Mouse (Mus musculus) liver, embryonic 13.5 days (tissue): Measurements from ENCODE around the gene Arid1a. TPM values are rescaled to one million over a fixed set of nuclear protein-coding genes. Genes with fewer than 3 reads are reported as not detected.

Experiments
- ATAC-seq: fragments of 200-750 bp; cut with Nextera tagmentation; 2 replicates; pipeline ENCODE4 v1.8.0; 2017; ENCODE audit warnings: low read depth, mild to moderate bottlenecking, moderate number of reproducible peaks, moderate library complexity
- DNase-seq: peaks from one replicate; pipeline ENCODE4 v3.0.0; 2022
- H3K27ac ChIP-seq: fragments of 300-500 bp; sonication (generic); 2 replicates; pipeline ENCODE4 v1.5.1; 2015; ENCODE audit warnings: moderate library complexity, mild to moderate bottlenecking, inconsistent platforms
- H3K27me3 ChIP-seq: fragments of 300-500 bp; sonication (generic); 2 replicates; pipeline ENCODE4 v1.6.1; 2015; ENCODE audit warnings: mild to moderate bottlenecking, inconsistent platforms
- H3K36me3 ChIP-seq: fragments of 300-500 bp; sonication (generic); 2 replicates; pipeline ENCODE4 v1.6.1; 2015; ENCODE audit warnings: mild to moderate bottlenecking, inconsistent platforms
- H3K4me1 ChIP-seq: fragments of 300-500 bp; sonication (generic); replicated peaks from 2 replicates; pipeline ENCODE4 v1.6.1; 2015; ENCODE audit warnings: inconsistent platforms
- H3K4me2 ChIP-seq: fragments of 300-500 bp; sonication (generic); 2 replicates; pipeline ENCODE4 v1.6.1; 2015; ENCODE audit warnings: inconsistent platforms, mild to moderate bottlenecking, moderate library complexity
- H3K4me3 ChIP-seq: fragments of 300-500 bp; sonication (generic); replicated peaks from 2 replicates; pipeline ENCODE4 v1.5.1; 2015; ENCODE audit warnings: mild to moderate bottlenecking, inconsistent platforms
- H3K9ac ChIP-seq: fragments of 300-500 bp; sonication (generic); 2 replicates; pipeline ENCODE4 v1.6.1; 2015; ENCODE audit warnings: mild to moderate bottlenecking, inconsistent platforms
- H3K9me3 ChIP-seq: fragments of 300-500 bp; sonication (generic); replicated peaks from 2 replicates; pipeline ENCODE4 v1.6.1; 2016; ENCODE audit warnings: inconsistent platforms
- WGBS: fragments of 180-500 bp; shearing (Covaris S2); methylation state at CpG from one replicate; pipeline ENCODE4 v1.1.7; 2015; ENCODE audit not compliant: insufficient replicate concordance; 5-methylcytosine and 5-hydroxymethylcytosine counted together
- polyA plus RNA-seq: library from polyadenylated mRNA; unstranded; fragments of >200 nt; fragmentation: Nextera tagmentation; extraction: Ambion mirVana; gene quantifications from 2 replicates; pipeline ENCODE4 v1.2.1, GENCODE M21; 2015

Arid1a gene
- polyA plus RNA-seq, 1 experiment from 2014 or later = 9.0 TPM

DNA sequence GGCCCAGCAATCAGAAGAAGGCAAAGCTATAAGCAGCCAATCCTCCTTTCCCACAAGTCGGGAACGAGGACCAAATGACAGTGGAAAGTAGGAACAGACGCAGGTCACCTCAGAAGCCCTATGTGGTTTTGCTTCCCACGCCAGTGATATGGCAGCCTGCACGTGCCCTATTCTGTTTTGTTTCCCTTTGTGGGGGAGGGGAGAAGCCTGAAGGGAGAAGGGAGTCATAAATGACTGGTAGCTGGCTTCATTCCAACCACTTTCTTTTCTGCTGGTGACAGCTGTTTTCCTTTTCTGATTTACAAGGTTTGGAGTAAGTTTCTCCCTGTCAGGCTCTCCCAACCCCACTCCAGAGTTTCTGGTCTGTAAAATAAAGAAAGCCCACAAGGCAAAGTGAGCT, 66.3 kb downstream of the Arid1a start:
- no peak overlapping the region for H3K4me2 ChIP-seq
- DNase-seq = no peak
- H3K27me3 ChIP-seq = no peaks in the 10 kb centered on the region
- peaks cover 100% of the 10 kb centered on the region for H3K36me3 ChIP-seq
- H3K27ac ChIP-seq = no peak overlapping the region; the same call in 1 of the 2 replicates
- no peak for ATAC-seq
- no peak overlapping the region for H3K4me3 ChIP-seq
- H3K9me3 ChIP-seq = no peaks in the 10 kb centered on the region
- H3K9ac ChIP-seq = no peak overlapping the region
- 56% methylated on average over 5 of the region's 5 CpGs for WGBS
- peaks cover 4% of the 10 kb centered on the region; the same call in 1 of the 2 replicates for H3K4me1 ChIP-seq

DNA sequence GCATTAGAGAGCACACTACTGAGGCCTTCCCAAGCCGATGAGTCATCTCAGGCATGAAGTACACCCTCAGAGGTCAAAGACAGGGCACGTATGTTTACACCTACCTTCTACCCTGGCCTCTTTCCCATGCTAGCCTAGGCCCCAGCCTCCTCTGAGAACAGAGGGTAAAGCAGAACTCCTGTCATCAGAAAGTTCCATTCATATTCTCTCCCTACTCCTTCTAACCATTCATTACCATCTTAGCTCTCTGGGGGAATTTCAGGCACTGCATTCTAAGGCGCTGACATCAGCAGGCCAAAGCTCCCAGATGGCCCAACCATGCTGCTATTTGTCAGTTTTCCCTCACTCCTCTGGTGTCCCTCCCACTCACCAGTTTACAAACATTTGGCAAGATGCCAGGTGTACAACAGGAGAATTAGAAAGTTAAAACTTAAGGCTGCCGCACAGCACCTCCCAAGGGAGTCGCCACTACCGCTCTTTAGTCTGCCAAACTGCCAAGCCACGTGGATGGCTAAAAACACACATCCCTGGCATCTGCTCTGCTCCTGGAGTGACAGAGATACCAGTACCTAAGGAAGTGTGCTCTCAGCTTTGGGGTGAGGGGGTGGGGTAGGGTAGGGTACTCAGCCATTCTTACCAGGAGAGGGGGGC, 68.0 kb downstream of the Arid1a start:
- H3K9me3 ChIP-seq = no peaks in the 10 kb centered on the region
- no peak overlapping the region for H3K9ac ChIP-seq
- DNase-seq = no peak
- H3K36me3 ChIP-seq = peaks cover 100% of the 10 kb centered on the region
- peak; percentile 37; the same call in 1 of the 2 replicates for ATAC-seq
- no peaks in the 10 kb centered on the region for H3K27me3 ChIP-seq
- H3K27ac ChIP-seq = peak overlapping the region; percentile 9; the same call in 1 of the 2 replicates
- WGBS = 87% methylated on average over 7 of the region's 7 CpGs
- H3K4me1 ChIP-seq = peaks cover 13% of the 10 kb centered on the region
- no peak overlapping the region for H3K4me2 ChIP-seq
- H3K4me3 ChIP-seq = no peak overlapping the region

DNA sequence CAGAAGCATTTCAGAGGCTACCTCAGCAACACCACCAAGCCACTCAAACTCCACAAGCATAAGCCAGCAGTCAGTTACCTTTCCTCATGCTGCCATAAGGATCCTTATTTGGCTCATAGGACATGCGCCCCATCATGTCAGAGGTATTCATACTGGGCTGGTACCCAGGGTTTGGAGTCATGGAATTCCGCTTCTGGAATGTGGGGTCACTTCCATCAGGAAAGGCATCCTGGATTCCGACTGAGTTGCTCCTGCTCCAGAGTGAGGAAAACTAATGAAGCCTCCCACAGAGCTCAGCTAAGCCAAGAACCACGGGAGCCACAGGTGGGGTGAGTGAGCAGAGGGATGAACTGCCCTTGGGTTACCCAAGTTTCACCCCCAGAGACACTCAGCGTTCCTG, 69.4 kb downstream of the Arid1a start:
- H3K9me3 ChIP-seq = no peaks in the 10 kb centered on the region
- no peak overlapping the region for H3K27ac ChIP-seq
- H3K4me1 ChIP-seq = peaks cover 24% of the 10 kb centered on the region
- H3K4me3 ChIP-seq = no peak overlapping the region
- WGBS = 83% methylated on average over 5 of the region's 5 CpGs
- H3K9ac ChIP-seq = no peak overlapping the region
- DNase-seq = no peak
- H3K36me3 ChIP-seq = peaks cover 99% of the 10 kb centered on the region
- no peak for ATAC-seq
- H3K4me2 ChIP-seq = no peak overlapping the region
- no peaks in the 10 kb centered on the region for H3K27me3 ChIP-seq

DNA sequence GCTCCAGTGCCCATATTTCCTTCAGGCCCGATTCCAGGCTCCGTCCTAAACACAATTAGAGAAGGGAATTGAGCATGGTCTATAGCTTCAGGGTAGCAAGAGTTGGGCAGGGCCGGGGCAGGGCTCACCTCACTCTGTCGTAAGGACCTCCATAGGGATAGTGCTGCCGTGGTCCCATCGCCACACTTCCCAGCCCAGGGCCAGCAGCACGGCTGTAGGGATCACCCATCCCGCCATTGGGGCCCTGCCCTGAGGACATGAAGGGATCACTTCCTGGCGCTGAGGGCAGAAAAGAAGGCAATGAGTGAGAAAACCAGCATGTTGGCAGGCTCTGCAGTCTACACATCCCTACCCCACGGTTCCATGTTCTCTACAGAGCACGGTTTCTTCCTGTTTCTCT, 70.1 kb downstream of the Arid1a start:
- Histone ChIP-seq H3K4me1 (peaks cover 29% of the 10 kb centered on the region), H3K4me2 (no peak overlapping the region), H3K36me3 (peaks cover 99% of the 10 kb centered on the region), H3K4me3 (no peak overlapping the region), H3K9me3 (no peaks in the 10 kb centered on the region), H3K27me3 (no peaks in the 10 kb centered on the region), H3K27ac (no peak overlapping the region), H3K9ac (no peak overlapping the region)
- no peak for ATAC-seq
- 86% methylated on average over 11 of the region's 11 CpGs for WGBS
- DNase-seq = no peak

DNA sequence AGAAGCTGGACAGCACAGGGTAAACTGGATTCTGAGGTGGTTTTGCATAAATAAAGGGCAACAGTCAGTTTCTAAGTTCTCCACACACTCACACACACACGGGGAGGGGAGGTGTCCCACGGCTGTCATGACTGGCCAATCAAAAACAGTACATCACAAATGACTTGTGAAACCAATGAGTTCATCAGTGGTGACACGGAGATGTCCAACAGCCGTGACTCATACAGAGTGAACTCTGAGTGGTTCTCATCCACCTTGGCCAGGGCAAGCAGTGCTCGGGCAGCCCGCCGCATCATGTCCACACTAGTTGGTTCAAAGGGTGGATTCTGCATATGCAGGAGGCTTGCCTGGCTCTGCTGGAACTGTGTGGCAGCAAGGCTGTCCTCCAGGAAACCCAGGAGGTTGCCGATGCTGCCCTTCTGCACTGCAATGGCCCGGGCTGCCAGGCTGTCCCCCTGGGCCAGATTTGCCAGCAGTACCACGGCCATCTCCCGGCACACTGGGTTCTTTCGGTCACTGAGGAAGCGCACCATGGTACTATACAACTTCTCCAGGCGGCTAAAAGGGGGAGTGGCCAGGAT, 76.3 kb downstream of the Arid1a start:
- Histone ChIP-seq H3K27ac (no peak overlapping the region), H3K9ac (no peak overlapping the region), H3K4me1 (peaks cover 63% of the 10 kb centered on the region), H3K9me3 (no peaks in the 10 kb centered on the region), H3K4me3 (no peak overlapping the region), H3K27me3 (no peaks in the 10 kb centered on the region), H3K36me3 (peaks cover 68% of the 10 kb centered on the region), H3K4me2 (no peak overlapping the region)
- ATAC-seq (no peak), DNase-seq (no peak)
- WGBS = 90% methylated on average over 14 of the region's 14 CpGs

DNA sequence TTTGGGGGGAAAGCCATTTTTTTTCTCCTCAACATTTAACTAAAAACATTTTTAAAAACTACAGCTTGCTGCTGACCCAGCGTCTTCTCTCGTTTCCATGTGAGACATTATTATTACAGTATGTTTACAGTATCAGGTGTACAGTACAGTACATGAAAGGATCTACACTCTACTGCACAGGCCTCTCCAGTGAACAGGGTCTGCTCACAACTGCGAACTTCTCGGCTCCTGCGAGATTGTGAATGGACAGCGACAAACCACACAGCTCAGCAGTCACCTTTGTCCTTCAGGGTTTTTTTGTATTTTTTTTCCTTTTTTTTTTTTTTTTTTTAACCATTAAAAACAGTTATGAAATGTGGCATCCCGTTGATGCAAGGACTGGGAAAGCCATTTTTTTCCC, 76.9 kb downstream of the Arid1a start:
- 80% methylated on average over 7 of the region's 7 CpGs for WGBS
- Histone ChIP-seq H3K4me2 (no peak overlapping the region), H3K4me3 (no peak overlapping the region), H3K9ac (no peak overlapping the region), H3K27me3 (no peaks in the 10 kb centered on the region), H3K36me3 (peaks cover 62% of the 10 kb centered on the region), H3K4me1 (peaks cover 70% of the 10 kb centered on the region), H3K27ac (no peak overlapping the region), H3K9me3 (no peaks in the 10 kb centered on the region)
- no peak for DNase-seq
- ATAC-seq = no peak

DNA sequence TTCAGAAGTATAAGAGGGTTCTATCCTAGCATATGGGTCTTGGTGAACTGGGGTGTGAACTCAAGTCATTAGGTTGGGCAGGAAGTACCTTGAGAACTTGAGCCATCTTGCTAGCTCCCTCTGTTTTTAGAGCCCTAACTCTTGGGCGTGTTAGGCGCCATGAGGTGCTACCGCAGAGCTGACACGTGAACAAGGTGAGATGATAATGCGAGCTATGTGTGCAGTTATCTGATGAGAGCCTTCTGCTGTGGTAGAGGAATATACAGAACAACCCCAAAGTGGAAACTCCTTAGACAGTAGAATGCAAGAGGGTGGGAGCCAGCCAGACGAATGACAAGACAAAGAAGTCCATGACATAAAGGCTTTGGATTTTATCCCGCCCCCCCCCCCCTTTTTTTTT, 79.3 kb downstream of the Arid1a start:
- Histone ChIP-seq H3K27me3 (no peaks in the 10 kb centered on the region), H3K4me1 (peaks cover 70% of the 10 kb centered on the region), H3K4me3 (no peak overlapping the region), H3K36me3 (peaks cover 39% of the 10 kb centered on the region), H3K9me3 (no peaks in the 10 kb centered on the region), H3K4me2 (no peak overlapping the region), H3K27ac (no peak overlapping the region), H3K9ac (no peak overlapping the region)
- no peak for DNase-seq
- 45% methylated on average over 7 of the region's 7 CpGs for WGBS
- no peak for ATAC-seq

DNA sequence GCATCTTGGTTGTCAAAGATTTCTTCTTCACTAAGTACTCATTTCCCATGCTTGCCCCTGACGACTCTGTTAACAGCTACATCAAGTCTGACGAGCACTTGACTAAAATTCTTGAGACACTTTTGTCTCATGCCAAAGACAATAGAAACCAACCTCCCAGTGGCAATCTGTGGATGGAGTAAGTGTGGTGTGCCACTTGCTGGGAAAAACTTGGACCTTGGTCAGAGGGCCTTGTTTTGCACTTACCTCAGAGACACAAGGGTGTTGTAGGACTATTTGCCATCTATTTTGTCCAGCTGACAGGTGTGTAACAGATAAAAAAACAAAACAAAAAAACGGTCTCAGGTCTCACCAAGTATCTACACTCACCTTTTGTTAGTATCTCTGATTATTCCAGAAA, 80.4 kb downstream of the Arid1a start:
- Histone ChIP-seq H3K4me2 (peak overlapping the region; percentile 32; the same call in 1 of the 2 replicates), H3K4me1 (peaks cover 71% of the 10 kb centered on the region), H3K4me3 (no peak overlapping the region), H3K9me3 (no peaks in the 10 kb centered on the region), H3K9ac (0 out of 2 replicates have a peak overlapping the region, but pooled peaks have one; percentile 29), H3K27ac (peak overlapping the region; percentile 76), H3K36me3 (peaks cover 28% of the 10 kb centered on the region), H3K27me3 (no peaks in the 10 kb centered on the region)
- 31% methylated on average over 3 of the region's 3 CpGs for WGBS
- DNase-seq (no peak), ATAC-seq (no peak)

DNA sequence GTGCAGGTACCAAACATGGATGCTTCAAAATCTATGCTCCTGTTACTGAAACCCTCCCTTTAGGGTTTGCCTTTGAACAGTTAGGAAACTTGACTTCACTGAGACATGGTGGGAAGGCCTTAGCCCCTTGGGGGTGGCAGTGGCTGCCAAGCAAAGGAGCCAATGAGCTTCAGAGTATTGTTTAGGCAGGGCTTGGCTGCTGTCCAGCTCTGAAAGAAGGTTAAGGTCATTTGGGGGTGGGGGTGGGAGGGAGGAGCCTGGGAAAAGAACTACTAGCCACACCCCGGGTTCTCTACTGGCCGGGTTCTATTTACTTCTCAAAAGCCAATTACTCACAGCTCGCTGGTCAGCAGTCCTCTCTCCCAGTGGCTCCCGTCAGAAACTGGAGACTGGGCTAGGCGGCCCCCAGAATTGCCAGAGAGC, 81.0 kb downstream of the Arid1a start:
- 0 out of 2 replicates have a peak, but pooled peaks have one; percentile 3 for ATAC-seq
- peak overlapping the region; percentile 98 for H3K27ac ChIP-seq
- peak overlapping the region; percentile 32; the same call in 1 of the 2 replicates for H3K4me2 ChIP-seq
- peaks cover 22% of the 10 kb centered on the region for H3K36me3 ChIP-seq
- peaks cover 76% of the 10 kb centered on the region for H3K4me1 ChIP-seq
- no peaks in the 10 kb centered on the region for H3K27me3 ChIP-seq
- DNase-seq = no peak
- 0 out of 2 replicates have a peak overlapping the region, but pooled peaks have one; percentile 29 for H3K9ac ChIP-seq
- H3K4me3 ChIP-seq = no peak overlapping the region
- H3K9me3 ChIP-seq = no peaks in the 10 kb centered on the region
- 25% methylated on average over 5 of the region's 5 CpGs for WGBS

DNA sequence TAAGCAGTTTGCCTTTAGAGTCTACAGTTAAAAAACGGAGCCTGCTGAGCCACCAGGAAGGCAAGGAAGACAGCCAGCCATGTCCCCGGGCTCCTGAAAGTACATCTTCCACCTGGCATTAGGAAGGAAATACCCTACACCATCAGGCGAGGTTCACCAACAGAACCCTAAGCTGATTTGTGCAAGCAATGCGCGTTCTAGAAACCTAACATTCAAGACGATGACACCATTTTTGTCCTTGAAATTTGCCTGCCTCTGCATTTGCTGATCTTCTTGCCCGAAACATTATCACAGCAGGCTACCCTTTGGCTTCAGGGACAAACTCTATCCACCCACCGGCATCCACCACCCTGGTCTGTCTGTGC, 82.3 kb downstream of the Arid1a start:
- Histone ChIP-seq H3K4me2 (peak overlapping the region; percentile 94), H3K36me3 (peaks cover 9% of the 10 kb centered on the region), H3K27me3 (no peaks in the 10 kb centered on the region), H3K4me1 (peaks cover 85% of the 10 kb centered on the region), H3K9me3 (no peaks in the 10 kb centered on the region), H3K9ac (peak overlapping the region; percentile 91), H3K4me3 (peak overlapping the region; percentile 80; the same call in 1 of the 2 replicates), H3K27ac (peak overlapping the region; percentile 98)
- 19% methylated on average over 8 of the region's 8 CpGs for WGBS
- no peak for DNase-seq
- no peak for ATAC-seq

DNA sequence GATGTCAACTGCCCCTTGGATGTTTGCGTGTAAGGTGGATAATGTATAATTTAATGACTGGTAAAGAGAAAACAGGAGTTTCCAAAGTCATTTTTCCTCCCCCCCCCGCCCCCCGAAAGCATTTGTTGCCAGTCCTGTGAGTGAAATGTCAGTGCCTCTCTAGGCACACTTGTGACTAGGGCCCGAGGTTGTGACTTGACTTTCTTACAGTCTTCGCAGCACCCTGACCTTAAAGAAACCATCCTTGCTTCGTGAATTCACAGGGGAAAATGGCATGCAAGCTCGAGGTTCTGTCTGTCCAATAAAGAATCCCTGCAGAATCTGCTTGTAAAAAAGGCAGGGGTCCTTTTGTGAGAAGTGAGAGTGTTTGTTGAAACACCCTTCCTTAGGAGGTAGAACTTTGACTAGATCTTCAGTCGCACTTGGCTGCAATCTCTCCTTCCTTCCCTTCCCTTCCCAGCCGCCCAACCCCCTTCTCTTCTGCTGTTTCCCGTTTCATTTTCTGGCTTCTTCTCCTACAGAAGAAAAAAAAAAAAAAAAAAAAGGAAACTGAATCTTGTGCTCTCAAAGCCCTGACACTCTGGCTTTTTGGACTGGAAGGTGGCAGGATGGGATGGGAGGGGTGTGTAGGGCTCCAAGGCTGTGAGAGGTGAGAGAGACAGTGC, 82.8 kb downstream of the Arid1a start:
- DNase-seq (no peak), ATAC-seq (no peak)
- Histone ChIP-seq H3K9ac (peak overlapping the region; percentile 91), H3K4me3 (peak overlapping the region; percentile 80), H3K27ac (peak overlapping the region; percentile 98), H3K9me3 (no peaks in the 10 kb centered on the region), H3K36me3 (peaks cover 7% of the 10 kb centered on the region), H3K27me3 (no peaks in the 10 kb centered on the region), H3K4me2 (peak overlapping the region; percentile 94), H3K4me1 (peaks cover 87% of the 10 kb centered on the region)
- WGBS = 4% methylated on average over 10 of the region's 10 CpGs
